Mouse (Mus musculus) cerebellum, adult 2 months (tissue): Measurements from ENCODE around the gene Hist3h2ba.

Source experiments
- CTCF ChIP-seq: fragments of 200-500 bp; IDR thresholded peaks from 2 replicates; pipeline ENCODE4 v1.5.1; 2011; ENCODE audit warnings: low read depth, mild to moderate bottlenecking, control low read depth, low read length, moderate library complexity, borderline replicate concordance; ENCODE audit not compliant: insufficient read depth
- POLR2A ChIP-seq: fragments of 200-500 bp; IDR thresholded peaks from 2 replicates; pipeline ENCODE4 v1.6.1; 2011; ENCODE audit warnings: low read length, control low read depth, borderline replicate concordance; ENCODE audit not compliant: insufficient read depth

DNA sequence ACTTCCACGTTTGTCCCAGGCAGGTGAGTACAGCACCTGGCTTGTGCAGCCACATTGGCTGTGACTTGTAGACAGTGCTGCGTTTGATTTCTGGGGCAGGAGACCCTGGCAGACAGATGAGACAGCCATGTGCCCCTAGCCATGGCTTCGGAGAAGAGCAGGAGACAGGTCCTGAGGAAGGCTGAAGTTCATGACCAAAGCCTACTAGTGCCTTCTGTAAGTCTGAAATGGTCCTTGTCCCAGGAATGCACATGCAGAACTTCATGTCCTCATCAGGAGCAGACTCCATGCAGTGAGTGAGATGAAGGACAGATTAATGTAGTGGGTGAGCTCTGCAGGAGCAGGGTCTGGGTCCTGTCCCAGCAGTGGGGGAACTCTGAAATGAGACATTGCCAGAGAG, 43.2 kb downstream of the Hist3h2ba start:
- TF ChIP-seq CTCF, result no peak
- TF ChIP-seq POLR2A, result no peak
